ENCODE assay signal across 8 mouse cellular contexts in the genomic region with DNA sequence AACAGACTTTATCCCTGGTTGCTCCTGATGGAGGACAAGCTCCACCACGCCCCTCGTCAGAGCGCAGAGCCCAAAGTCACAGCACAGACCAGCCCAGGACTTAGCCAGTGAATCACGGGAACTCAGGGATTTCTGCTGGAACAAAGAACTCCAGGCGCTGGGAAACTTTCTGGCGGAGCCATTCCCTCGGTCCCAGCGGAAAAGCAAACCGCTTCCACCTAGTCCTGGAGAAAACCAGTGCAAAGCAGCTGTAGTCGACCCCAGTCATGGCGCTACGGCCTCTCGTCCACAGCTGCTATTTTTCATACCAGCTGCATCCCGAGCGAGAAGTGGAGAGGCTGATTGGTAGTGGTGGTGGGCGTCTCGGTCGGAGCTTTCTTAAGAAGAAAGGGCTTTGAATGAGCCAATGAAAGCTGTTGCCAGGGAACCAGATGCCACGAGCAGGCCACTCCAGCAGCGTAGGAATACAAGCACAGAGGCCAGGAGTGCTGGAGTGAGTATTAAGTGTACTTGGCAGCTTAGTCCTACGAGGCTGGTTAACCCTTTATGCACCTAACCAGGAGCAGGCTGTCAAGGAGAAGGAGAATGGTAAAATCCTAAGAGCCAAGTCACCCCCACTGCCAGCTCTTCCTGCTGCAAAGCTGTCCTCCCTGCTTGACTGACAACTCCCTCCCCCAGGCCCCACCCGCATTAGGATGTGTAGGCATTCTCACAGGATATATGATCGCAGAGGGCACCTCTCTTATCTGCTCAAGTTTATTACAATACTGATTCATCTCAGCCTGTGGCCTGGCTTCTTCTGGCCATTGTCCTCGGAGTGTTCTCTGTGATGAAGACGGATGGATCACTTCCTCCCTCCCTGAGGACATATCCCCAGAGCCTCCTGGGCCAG. TPM values are rescaled to one million over a fixed set of nuclear protein-coding genes. Genes with fewer than 3 reads are reported as not detected.
A peak's percentile ranks its signal among the peaks of the same experiment; 100 is the strongest.
DNase-seq lines count a peak whose midpoint lies in the region; ATAC-seq and TF ChIP-seq lines count a peak whose summit lies in the region.

A gene (plus strand): TSS at position 239 of the 892 bp plus-strand sequence.

- peak; percentile 95 for DNase-seq in embryo, embryonic 10.5 days (ENCODE audit: low spot score)
- DNase-seq in gastrocnemius, adult 8-10 months (ENCODE audit: low spot score in 2 of 2), result peak; percentile 31 to 36
- DNase-seq in left cerebral cortex, adult 11 months (ENCODE audit: low spot score), result peak; percentile 61
- DNase-seq in lung, postnatal 14 days, result peak; percentile 68
- DNase-seq in right cerebral cortex, postnatal 10 days (ENCODE audit: low spot score in 2 of 2), result peak; percentile 85 to 92
- no peak for DNase-seq in thymus, adult 2 months

- H3K4me2 ChIP-seq in hindbrain, embryonic 13.5 days, result peak within 1 kb of the TSS; percentile 57

- H3K4me3 ChIP-seq in ES-Bruce4 (ENCODE audit: low read depth, low read length), result peak within 1 kb of the TSS; percentile 48
- peak within 1 kb of the TSS; percentile 35 for H3K4me3 ChIP-seq in hindbrain, embryonic 13.5 days
- H3K4me3 ChIP-seq in thymus, adult 2 months (ENCODE audit: control insufficient read depth, insufficient read depth, low read length), result no peak within 1 kb of the TSS

- no peaks in the 10 kb centered on the region for H3K9me3 ChIP-seq in ES-Bruce4 (replicated peaks; ENCODE audit: control insufficient read depth, insufficient read depth, low read length, poor library complexity, severe bottlenecking)
- no peaks in the 10 kb centered on the region for H3K9me3 ChIP-seq in hindbrain, embryonic 13.5 days

- H3K27ac ChIP-seq in ES-Bruce4 (ENCODE audit: insufficient read depth, low read length), result no peak within 1 kb of the TSS
- peak within 1 kb of the TSS; percentile 93 for H3K27ac ChIP-seq in hindbrain, embryonic 13.5 days
- no peak within 1 kb of the TSS for H3K27ac ChIP-seq in thymus, adult 2 months (ENCODE audit: control insufficient read depth, insufficient read depth, low read length)

- TF ChIP-seq POLR2A in ES-Bruce4 (IDR thresholded peaks at IDR 0.05; ENCODE audit: insufficient read depth, low read length), result no peak
- TF ChIP-seq POLR2A in thymus, adult 2 months (IDR thresholded peaks at IDR 0.05; ENCODE audit: control insufficient read depth, extremely low read depth, insufficient read depth, low read length, poor library complexity), result no peak

- peak; percentile 95 for ATAC-seq in hindbrain, embryonic 13.5 days (ENCODE audit: low FRiP score)

- H3K36me3 ChIP-seq in ES-Bruce4 (ENCODE audit: control insufficient read depth, insufficient read depth, low read length, poor library complexity, severe bottlenecking), result no peaks in the 10 kb centered on the region
- H3K36me3 ChIP-seq in hindbrain, embryonic 13.5 days, result no peaks in the 10 kb centered on the region
- no peaks in the 10 kb centered on the region for H3K36me3 ChIP-seq in thymus, adult 2 months (ENCODE audit: control insufficient read depth, insufficient read depth, low read length)

- no peaks in the 10 kb centered on the region for H3K27me3 ChIP-seq in ES-Bruce4 (ENCODE audit: control insufficient read depth, insufficient read depth, low read length, poor library complexity, severe bottlenecking)
- H3K27me3 ChIP-seq in hindbrain, embryonic 13.5 days, result no peaks in the 10 kb centered on the region
- H3K27me3 ChIP-seq in thymus, adult 2 months (ENCODE audit: control insufficient read depth, insufficient read depth, low read length), result no peaks in the 10 kb centered on the region

- 0 out of 2 replicates have a peak within 1 kb of the TSS, but pooled peaks have one; percentile 12 for H3K9ac ChIP-seq in ES-Bruce4 (ENCODE audit: low read depth, poor library complexity, severe bottlenecking)
- H3K9ac ChIP-seq in hindbrain, embryonic 13.5 days, result peak within 1 kb of the TSS; percentile 70

- H3K4me1 ChIP-seq in ES-Bruce4 (ENCODE audit: control insufficient read depth, insufficient read depth, low read length), result peaks cover 8% of the 10 kb centered on the region
- H3K4me1 ChIP-seq in hindbrain, embryonic 13.5 days (replicated peaks), result peaks cover 33% of the 10 kb centered on the region
- no peaks in the 10 kb centered on the region for H3K4me1 ChIP-seq in thymus, adult 2 months (replicated peaks; ENCODE audit: control insufficient read depth, insufficient read depth, low read length)

- no peak for TF ChIP-seq CTCF in ES-Bruce4 (IDR thresholded peaks at IDR 0.05; ENCODE audit: low read depth, low read length)
- TF ChIP-seq CTCF in thymus, adult 2 months (IDR thresholded peaks at IDR 0.05; ENCODE audit: borderline replicate concordance, control insufficient read depth, extremely low read depth, insufficient read depth, low read length, poor library complexity), result no peak

- 2% methylated on average over 25 of the region's 25 CpGs for WGBS in hindbrain, embryonic 13.5 days
- 65% methylated on average over 25 of the region's 25 CpGs for WGBS in thymus, adult 2 months

- no peak for TF ChIP-seq EP300 in ES-Bruce4 (IDR thresholded peaks at IDR 0.05; ENCODE audit: insufficient read depth, low read depth, low read length)

RNA-seq across cellular contexts. Expression of the gene that starts here (rescaled TPM):
- polyA plus RNA-seq in ES-Bruce4 (2011; ENCODE audit: insufficient read depth, insufficient read length, low read depth, missing spikeins), result 1.9 and 2.4 TPM in 2 replicates
- 1 to 10 TPM in 2 of 4 experiments, under 1 TPM in 2; 0.56 to 1.8 (median 0.90) TPM for total RNA-seq in gastrocnemius, adult 8-10 months (2022)
- 7.9 and 8.6 TPM in 2 replicates for polyA plus RNA-seq in hindbrain, embryonic 13.5 days (2015; fragmentation: Nextera tagmentation; extraction: Ambion mirVana)
- polyA plus RNA-seq in thymus, adult 2 months (2012; rRNA removed), result 0.09 and 0.28 TPM in 2 replicates
